Mouse (Mus musculus): ENCODE data around the gene Kcnk3. TPM values are rescaled to one million over a fixed set of nuclear protein-coding genes. Genes with fewer than 3 reads are reported as not detected.

Gene Kcnk3
- polyA plus RNA-seq, 1 experiment from 2014 or later: 1.6 TPM

DNA sequence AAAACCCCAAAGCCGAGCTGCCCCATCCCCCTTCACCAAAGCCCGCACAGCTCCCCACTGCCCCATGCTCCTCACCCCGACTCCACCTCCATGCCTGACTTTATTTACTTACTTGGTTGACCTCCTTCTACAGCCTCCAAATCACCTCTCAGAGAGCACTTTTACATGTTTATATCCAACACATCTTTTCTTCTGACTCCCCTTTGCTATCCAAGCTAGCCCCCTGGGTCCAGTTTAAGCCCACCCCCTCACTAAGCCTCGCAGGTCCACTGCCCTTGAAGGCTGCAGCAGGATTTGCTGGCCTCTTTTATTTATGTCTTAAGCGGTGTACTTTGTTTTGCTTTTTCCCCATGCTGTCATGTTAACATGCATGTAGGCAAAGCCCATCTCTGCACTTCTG, 2.3 kb downstream of the Kcnk3 start:
- H3K4me2 ChIP-seq (replicated peaks): no peak overlapping the region
- H3K27ac ChIP-seq: no peak overlapping the region
- peaks cover 19% of the 10 kb centered on the region for H3K4me1 ChIP-seq
- H3K36me3 ChIP-seq: no peaks in the 10 kb centered on the region
- peaks cover 50% of the 10 kb centered on the region for H3K27me3 ChIP-seq
- no peak for ATAC-seq (ENCODE audit: low FRiP score)
- WGBS: 77% methylated on average over 5 of the region's 5 CpGs
- H3K4me3 ChIP-seq: no peak overlapping the region
- no peak overlapping the region for H3K9ac ChIP-seq
- no peaks in the 10 kb centered on the region for H3K9me3 ChIP-seq (replicated peaks)

DNA sequence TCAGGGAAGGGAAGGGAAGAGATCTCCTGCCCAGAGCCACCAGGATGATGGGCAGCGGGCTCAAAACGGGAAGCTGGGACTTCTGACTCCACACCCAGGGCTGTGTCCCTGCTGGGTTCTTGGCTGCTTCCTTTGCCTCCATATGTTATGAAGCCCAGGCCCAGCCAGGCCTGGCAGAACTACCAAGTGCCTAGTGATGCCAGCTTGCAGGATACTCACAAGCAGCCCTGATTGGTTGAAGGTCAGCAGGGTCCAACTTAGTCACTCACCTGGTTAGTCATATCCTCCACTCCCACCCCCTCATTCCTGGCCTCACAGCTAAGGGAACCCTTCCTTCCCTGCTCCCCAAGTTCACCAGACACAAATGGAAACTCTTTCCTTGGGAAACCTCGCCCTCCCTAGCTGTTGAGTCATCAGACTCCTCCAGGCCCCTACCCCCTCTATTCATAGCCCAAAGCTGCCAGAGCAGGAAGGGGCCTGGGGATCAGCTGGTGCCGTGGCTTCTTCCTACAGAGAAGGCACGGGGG, 3.3 kb downstream of the Kcnk3 start:
- 58% methylated on average over 5 of the region's 5 CpGs for WGBS
- ATAC-seq (ENCODE audit: low FRiP score): no peak
- Histone ChIP-seq H3K36me3 (no peaks in the 10 kb centered on the region), H3K9ac (no peak overlapping the region), H3K9me3 (replicated peaks) (no peaks in the 10 kb centered on the region), H3K4me3 (no peak overlapping the region), H3K4me1 (peaks cover 19% of the 10 kb centered on the region), H3K4me2 (replicated peaks) (no peak overlapping the region), H3K27me3 (peaks cover 47% of the 10 kb centered on the region), H3K27ac (no peak overlapping the region)

DNA sequence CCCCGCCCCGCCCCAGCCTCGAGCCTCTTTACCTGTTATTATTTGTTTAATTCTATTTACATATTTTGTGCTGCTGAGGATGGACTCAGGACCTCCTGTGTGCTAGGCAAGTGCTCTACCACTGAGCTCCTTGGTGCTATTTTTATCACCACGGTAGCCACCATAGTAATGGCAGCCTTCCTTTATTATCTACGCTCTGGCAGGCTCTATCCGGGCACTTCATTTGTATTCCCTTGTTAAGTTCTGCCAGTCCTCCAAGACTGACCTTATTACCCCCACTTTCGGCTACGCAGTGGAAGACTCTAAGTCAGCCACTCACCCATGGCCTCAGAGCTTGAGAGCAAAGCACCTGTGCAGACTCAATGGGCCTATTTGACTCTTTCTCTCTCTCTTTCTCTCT, 3.8 kb downstream of the Kcnk3 start:
- no peak for ATAC-seq (ENCODE audit: low FRiP score)
- H3K4me2 ChIP-seq (replicated peaks): no peak overlapping the region
- H3K9ac ChIP-seq: no peak overlapping the region
- peaks cover 19% of the 10 kb centered on the region for H3K4me1 ChIP-seq
- H3K27me3 ChIP-seq: peaks cover 42% of the 10 kb centered on the region
- H3K36me3 ChIP-seq: no peaks in the 10 kb centered on the region
- no peaks in the 10 kb centered on the region for H3K9me3 ChIP-seq (replicated peaks)
- WGBS: 76% methylated on average over 8 of the region's 8 CpGs
- H3K27ac ChIP-seq: no peak overlapping the region
- no peak overlapping the region for H3K4me3 ChIP-seq

DNA sequence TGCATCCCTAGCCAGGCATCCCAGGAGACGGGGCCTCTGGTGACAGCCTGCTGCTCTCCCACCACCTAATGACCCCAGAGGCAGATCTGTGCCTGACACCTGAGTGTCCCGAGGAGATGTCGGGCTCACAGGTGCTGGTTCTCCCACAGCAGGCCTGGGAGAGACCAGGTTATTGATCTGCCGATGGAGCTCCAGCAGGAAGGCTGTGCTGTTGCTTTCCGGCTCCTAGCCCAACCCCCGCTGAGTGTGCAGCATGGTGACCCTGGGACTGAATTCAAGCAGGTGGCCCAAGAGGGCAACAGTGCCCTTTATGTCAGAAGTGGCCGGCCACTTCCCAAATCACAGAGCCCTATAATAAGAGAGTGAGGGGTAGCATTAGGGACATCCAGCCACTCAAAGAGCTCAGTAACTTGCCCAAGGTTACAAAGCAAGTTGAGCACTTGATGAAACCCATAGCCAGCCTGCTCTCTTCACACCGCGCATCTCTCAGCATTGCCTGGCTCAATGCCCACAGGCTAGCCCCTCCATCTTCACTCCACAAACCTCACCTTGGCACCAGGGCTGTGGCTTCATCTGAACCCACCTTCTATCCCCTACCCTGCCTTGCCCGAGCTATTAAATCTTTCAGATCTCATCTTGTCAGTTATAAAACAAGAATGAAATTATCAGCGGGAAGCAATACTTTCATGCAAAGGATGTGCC, 4.5 kb downstream of the Kcnk3 start:
- peaks cover 19% of the 10 kb centered on the region for H3K4me1 ChIP-seq
- no peak overlapping the region for H3K4me3 ChIP-seq
- no peak for ATAC-seq (ENCODE audit: low FRiP score)
- peaks cover 36% of the 10 kb centered on the region for H3K27me3 ChIP-seq
- 76% methylated on average over 11 of the region's 11 CpGs for WGBS
- H3K9me3 ChIP-seq (replicated peaks): no peaks in the 10 kb centered on the region
- no peaks in the 10 kb centered on the region for H3K36me3 ChIP-seq
- no peak overlapping the region for H3K27ac ChIP-seq
- H3K4me2 ChIP-seq (replicated peaks): no peak overlapping the region
- no peak overlapping the region for H3K9ac ChIP-seq

DNA sequence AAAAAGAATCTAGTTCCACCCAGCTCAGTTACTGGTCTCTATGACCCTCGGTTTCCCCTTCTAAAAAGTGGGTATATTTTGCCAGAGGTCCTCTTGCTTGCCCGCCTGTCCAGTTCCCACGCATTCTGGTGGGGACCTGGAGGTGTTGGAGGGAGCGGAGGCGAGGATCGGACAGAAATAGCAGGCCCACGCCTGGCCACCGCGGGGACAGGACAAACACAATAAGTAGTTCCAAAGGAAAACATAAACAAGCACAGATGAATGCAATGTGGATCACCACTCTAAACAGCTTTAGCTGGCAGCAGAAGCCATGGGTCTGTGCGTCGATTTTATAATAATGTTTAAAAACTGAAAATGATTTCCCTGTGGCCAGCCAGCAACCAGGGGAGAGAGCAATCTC, 5.4 kb downstream of the Kcnk3 start:
- 86% methylated on average over 11 of the region's 11 CpGs for WGBS
- Histone ChIP-seq H3K9me3 (replicated peaks) (no peaks in the 10 kb centered on the region), H3K27ac (no peak overlapping the region), H3K4me2 (replicated peaks) (no peak overlapping the region), H3K9ac (no peak overlapping the region), H3K4me1 (peaks cover 17% of the 10 kb centered on the region), H3K4me3 (no peak overlapping the region), H3K36me3 (no peaks in the 10 kb centered on the region), H3K27me3 (peaks cover 32% of the 10 kb centered on the region)
- no peak for ATAC-seq (ENCODE audit: low FRiP score)

DNA sequence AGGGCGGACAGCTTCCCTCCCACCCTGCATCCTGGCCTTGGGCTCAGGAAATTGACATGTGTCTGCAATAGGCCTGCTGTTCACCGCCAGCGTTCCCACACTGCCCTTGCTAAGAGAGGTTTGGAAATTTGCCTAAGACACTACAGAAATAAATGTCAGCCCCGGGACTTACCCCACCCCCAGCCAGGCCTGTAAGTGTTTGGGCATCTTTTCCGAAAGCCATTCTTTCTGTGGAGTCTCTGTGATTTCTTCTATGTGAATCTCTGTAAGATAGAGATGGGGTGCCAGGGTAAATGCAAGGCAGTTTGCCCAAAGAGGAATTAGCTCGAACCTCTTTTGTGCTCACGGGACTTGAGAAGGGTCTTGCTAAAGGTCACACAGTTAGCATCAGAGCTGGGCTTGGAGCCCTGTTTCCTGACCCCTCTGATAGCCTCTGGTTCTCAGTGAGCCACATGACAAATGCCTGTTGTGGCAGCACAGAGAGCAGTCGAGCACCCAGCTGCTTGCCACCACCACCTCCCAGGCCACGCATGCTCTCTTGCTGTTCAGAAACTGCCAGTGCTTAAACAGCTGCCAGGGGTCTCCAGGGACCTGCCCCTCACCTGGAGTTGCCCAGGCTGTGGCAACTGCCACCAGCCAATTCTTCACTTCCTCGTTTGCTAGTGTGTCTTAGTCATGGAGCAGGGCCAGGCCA, 6.0 kb downstream of the Kcnk3 start:
- Histone ChIP-seq H3K4me2 (replicated peaks) (no peak overlapping the region), H3K27ac (no peak overlapping the region), H3K9ac (no peak overlapping the region), H3K4me1 (peaks cover 11% of the 10 kb centered on the region), H3K9me3 (replicated peaks) (no peaks in the 10 kb centered on the region), H3K27me3 (peaks cover 26% of the 10 kb centered on the region), H3K4me3 (no peak overlapping the region), H3K36me3 (no peaks in the 10 kb centered on the region)
- 39% methylated on average over 10 of the region's 10 CpGs for WGBS
- no peak for ATAC-seq (ENCODE audit: low FRiP score)

DNA sequence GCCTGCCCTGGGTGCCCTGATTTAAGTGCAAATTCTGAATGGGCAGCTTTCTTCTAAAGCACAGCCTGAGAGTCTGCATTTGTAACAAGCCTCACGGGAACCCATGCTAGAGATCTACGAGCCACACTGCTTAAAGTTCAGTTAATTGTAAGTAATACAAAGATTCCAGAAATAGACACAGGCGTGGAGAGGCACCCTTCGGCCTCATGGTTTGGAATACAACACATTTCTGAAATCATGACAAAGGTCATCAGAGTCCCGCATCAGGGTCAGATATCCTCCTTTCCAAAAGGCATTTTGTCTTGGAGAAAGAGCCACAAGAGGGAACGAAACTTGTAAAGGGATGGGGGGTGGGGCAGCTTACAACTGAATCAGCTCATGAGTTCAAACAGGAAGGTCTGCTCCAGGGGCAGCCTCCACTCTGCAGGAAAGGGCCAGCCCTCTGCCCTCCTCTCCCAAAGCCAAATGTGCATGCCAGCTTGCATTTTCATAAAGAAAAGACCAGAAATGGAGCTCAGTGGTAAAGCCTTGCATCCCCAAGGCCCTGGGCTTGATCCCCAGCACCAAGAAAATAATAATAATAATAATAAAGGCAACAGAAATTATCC, 7.1 kb downstream of the Kcnk3 start:
- H3K4me2 ChIP-seq (replicated peaks): no peak overlapping the region
- H3K27ac ChIP-seq: no peak overlapping the region
- H3K36me3 ChIP-seq: no peaks in the 10 kb centered on the region
- H3K9ac ChIP-seq: no peak overlapping the region
- H3K9me3 ChIP-seq (replicated peaks): no peaks in the 10 kb centered on the region
- WGBS: 30% methylated on average over 6 of the region's 6 CpGs
- H3K4me1 ChIP-seq: peaks cover 9% of the 10 kb centered on the region
- H3K27me3 ChIP-seq: peaks cover 15% of the 10 kb centered on the region
- H3K4me3 ChIP-seq: no peak overlapping the region
- ATAC-seq (ENCODE audit: low FRiP score): no peak

DNA sequence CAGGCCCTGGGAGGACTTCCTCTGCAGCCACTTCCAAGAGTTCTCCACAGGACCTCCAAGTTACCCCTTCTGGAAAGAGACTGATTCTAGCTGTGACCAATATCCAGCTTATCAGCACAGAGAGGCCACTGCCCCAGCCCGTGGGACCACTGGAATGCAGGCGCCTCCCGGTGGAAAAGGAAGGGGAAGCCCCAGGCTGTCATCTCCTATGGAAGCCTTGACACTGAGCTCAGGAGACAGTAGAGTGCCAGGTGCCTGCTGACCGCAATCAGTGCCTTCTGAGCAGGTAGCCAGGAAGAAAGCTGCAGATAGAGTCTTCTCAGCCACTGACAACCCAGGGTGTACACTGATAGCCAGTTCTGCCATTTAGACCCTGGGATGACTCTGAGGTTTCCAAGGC, 13.4 kb downstream of the Kcnk3 start:
- WGBS: 43% methylated on average over 4 of the region's 4 CpGs
- Histone ChIP-seq H3K36me3 (no peaks in the 10 kb centered on the region), H3K27me3 (0 out of 2 replicates have a peak, but pooled peaks cover 2% of the 10 kb centered on the region), H3K9me3 (replicated peaks) (no peaks in the 10 kb centered on the region), H3K4me3 (no peak overlapping the region), H3K27ac (no peak overlapping the region), H3K4me2 (replicated peaks) (no peak overlapping the region), H3K9ac (0 out of 2 replicates have a peak overlapping the region, but pooled peaks have one; percentile 27), H3K4me1 (peaks cover 7% of the 10 kb centered on the region; the same call in 1 of the 2 replicates)
- no peak for ATAC-seq (ENCODE audit: low FRiP score)

DNA sequence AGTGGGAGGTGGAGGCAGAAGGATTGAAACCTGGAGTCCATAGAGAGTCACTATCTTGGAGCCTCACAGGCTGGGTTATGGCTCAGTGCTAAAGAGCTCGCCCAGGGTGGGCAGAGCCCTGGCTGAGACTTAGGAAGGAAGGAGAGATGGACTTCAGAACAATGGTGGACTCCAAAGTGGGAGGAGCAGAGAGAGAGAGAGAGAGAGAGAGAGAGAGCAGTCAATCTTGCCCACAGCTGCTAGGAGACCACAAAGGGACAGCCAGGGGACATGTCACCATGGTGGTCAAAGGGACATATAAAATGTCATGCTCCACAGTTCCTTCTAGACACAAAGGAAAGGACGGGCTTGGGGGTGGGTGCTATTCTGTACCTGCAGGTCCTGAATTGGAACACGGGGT, 15.3 kb downstream of the Kcnk3 start:
- no peaks in the 10 kb centered on the region for H3K36me3 ChIP-seq
- H3K4me3 ChIP-seq: no peak overlapping the region
- no peaks in the 10 kb centered on the region for H3K9me3 ChIP-seq (replicated peaks)
- 64% methylated on average over 3 of the region's 3 CpGs for WGBS
- no peak overlapping the region for H3K4me2 ChIP-seq (replicated peaks)
- ATAC-seq (ENCODE audit: low FRiP score): no peak
- peaks cover 7% of the 10 kb centered on the region; the same call in 1 of the 2 replicates for H3K4me1 ChIP-seq
- no peak overlapping the region for H3K9ac ChIP-seq
- H3K27me3 ChIP-seq: 0 out of 2 replicates have a peak, but pooled peaks cover 2% of the 10 kb centered on the region
- H3K27ac ChIP-seq: no peak overlapping the region

DNA sequence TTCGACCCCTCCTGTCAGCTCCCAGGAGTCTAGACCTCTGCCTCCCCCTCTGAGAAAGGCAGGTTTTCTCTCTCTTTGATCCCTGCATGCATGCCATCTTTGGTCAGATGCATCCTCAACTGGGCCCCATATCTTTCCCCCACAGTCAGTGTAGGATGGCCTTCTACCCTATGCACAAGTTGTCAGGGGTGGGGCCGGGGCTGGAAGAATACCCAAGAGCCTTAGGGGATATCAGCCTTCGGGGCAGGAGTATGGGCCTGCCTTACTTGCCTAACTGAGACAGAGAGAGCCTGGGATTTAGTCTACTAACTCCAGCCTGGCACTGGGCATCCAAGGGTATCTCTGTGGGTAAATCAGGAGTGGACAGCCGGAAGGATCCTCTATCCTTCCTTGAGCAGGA, 16.0 kb downstream of the Kcnk3 start:
- Histone ChIP-seq H3K27ac (no peak overlapping the region), H3K4me1 (peaks cover 7% of the 10 kb centered on the region; the same call in 1 of the 2 replicates), H3K4me3 (no peak overlapping the region), H3K27me3 (0 out of 2 replicates have a peak, but pooled peaks cover 2% of the 10 kb centered on the region), H3K36me3 (no peaks in the 10 kb centered on the region), H3K9me3 (replicated peaks) (no peaks in the 10 kb centered on the region), H3K4me2 (replicated peaks) (no peak overlapping the region), H3K9ac (no peak overlapping the region)
- no peak for ATAC-seq (ENCODE audit: low FRiP score)
- WGBS: 75% methylated on average over 4 of the region's 4 CpGs

DNA sequence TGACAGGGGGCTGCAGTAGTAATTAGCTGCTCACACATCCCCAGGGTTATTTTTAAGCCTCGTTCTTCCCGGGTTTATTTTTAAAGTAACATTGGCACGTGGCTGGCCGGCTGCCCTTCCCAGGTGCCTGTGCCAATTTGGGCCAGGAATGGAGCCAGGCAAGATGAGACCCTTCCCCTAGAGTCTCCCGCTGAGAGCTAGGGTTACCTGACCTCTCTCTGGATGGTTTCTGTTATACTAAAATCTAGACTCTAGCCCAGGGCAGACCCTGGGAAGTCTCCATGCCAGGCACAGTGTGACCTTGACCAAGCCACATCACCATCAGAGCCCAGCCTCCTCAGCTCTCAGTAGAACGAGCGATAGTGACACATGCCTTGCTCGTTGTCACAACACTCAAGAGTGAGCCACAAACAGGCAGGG, 16.8 kb downstream of the Kcnk3 start:
- no peaks in the 10 kb centered on the region for H3K9me3 ChIP-seq (replicated peaks)
- H3K27ac ChIP-seq: no peak overlapping the region
- H3K27me3 ChIP-seq: 0 out of 2 replicates have a peak, but pooled peaks cover 2% of the 10 kb centered on the region
- no peaks in the 10 kb centered on the region for H3K36me3 ChIP-seq
- no peak overlapping the region for H3K4me2 ChIP-seq (replicated peaks)
- no peak overlapping the region for H3K9ac ChIP-seq
- H3K4me3 ChIP-seq: no peak overlapping the region
- peaks cover 7% of the 10 kb centered on the region; the same call in 1 of the 2 replicates for H3K4me1 ChIP-seq
- ATAC-seq (ENCODE audit: low FRiP score): no peak
- 77% methylated on average over 8 of the region's 8 CpGs for WGBS

DNA sequence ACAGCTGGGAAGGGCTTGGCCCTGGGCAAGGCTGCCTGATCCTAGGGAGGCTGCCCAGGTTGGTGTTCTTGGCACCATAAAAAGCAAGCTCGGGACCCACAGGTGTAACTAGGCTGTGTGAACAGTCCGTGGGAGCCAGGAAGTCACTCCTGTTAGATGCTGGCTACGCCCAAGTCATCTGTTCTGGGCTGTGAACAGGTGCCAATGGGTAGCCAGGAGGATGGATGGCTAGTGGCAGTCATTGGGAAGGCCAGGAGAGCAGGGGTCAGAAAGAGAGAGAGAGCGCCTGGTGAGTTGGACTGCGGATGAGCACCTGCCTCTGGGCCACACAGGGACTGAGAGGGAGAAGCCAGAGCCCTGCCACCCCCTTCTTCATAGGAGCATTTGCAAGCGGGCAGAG, 17.7 kb downstream of the Kcnk3 start:
- H3K36me3 ChIP-seq: no peaks in the 10 kb centered on the region
- H3K9me3 ChIP-seq (replicated peaks): no peaks in the 10 kb centered on the region
- WGBS: 82% methylated on average over 6 of the region's 6 CpGs
- H3K4me1 ChIP-seq: peaks cover 7% of the 10 kb centered on the region; the same call in 1 of the 2 replicates
- H3K4me3 ChIP-seq: no peak overlapping the region
- ATAC-seq (ENCODE audit: low FRiP score): no peak
- H3K9ac ChIP-seq: no peak overlapping the region
- no peak overlapping the region for H3K27ac ChIP-seq
- 0 out of 2 replicates have a peak, but pooled peaks cover 2% of the 10 kb centered on the region for H3K27me3 ChIP-seq
- no peak overlapping the region for H3K4me2 ChIP-seq (replicated peaks)

Measured in hindbrain, embryonic 12.5 days (tissue).